Mouse (Mus musculus) limb, embryonic 11.5 days (tissue): ENCODE data around the gene Mfap1a. TPM values are rescaled to one million over a fixed set of nuclear protein-coding genes. Genes with fewer than 3 reads are reported as not detected.
A peak's percentile ranks its signal among the peaks of the same experiment; 100 is the strongest.
"Not testable (repeated sequence)": the region's sequence is repeated elsewhere in the genome, so short reads cannot be mapped to it uniquely, and the experiment has no call there.

Experiments used
- ATAC-seq: fragments of 200-750 bp; cut with Nextera tagmentation; 2 replicates; pipeline ENCODE4 v1.8.0; 2017; ENCODE audit warnings: low read depth; ENCODE audit not compliant: insufficient number of reproducible peaks, low FRiP score, low TSS enrichment
- DNase-seq: peaks from one replicate; pipeline ENCODE4 v3.0.0-alpha.2; 2015; ENCODE audit warnings: low spot score
- H3K27ac ChIP-seq: fragments of 300-500 bp; sonication (generic); replicated peaks from 2 replicates; pipeline ENCODE4 v1.5.1; 2014; ENCODE audit warnings: low read depth, mild to moderate bottlenecking, low read length
- H3K27me3 ChIP-seq: fragments of 300-500 bp; sonication (generic); 2 replicates; pipeline ENCODE4 v1.6.1; 2014; ENCODE audit warnings: mild to moderate bottlenecking, low read length, mixed read lengths; ENCODE audit not compliant: control insufficient read depth, insufficient read depth
- H3K36me3 ChIP-seq: fragments of 300-500 bp; sonication (generic); 2 replicates; pipeline ENCODE4 v1.6.1; 2014; ENCODE audit warnings: mild to moderate bottlenecking, low read length, moderate library complexity, mixed read lengths; ENCODE audit not compliant: control insufficient read depth, insufficient read depth
- H3K4me1 ChIP-seq: fragments of 300-500 bp; sonication (generic); 2 replicates; pipeline ENCODE4 v1.6.1; 2014; ENCODE audit warnings: low read length, mixed read lengths; ENCODE audit not compliant: control insufficient read depth, insufficient read depth
- H3K4me2 ChIP-seq: fragments of 300-500 bp; sonication (generic); 2 replicates; pipeline ENCODE4 v1.6.1; 2014; ENCODE audit warnings: low read depth, mild to moderate bottlenecking, moderate library complexity; ENCODE audit not compliant: severe bottlenecking
- H3K4me3 ChIP-seq: fragments of 300-500 bp; sonication (generic); 2 replicates; pipeline ENCODE4 v1.5.1; 2014; ENCODE audit warnings: low read depth, low read length
- H3K9ac ChIP-seq: fragments of 300-500 bp; sonication (generic); 2 replicates; pipeline ENCODE4 v1.6.1; 2014; ENCODE audit warnings: mild to moderate bottlenecking, low read length
- H3K9me3 ChIP-seq: fragments of 300-500 bp; sonication (generic); 2 replicates; pipeline ENCODE4 v1.6.1; 2016; ENCODE audit warnings: low read length; ENCODE audit not compliant: control insufficient read depth
- WGBS: fragments of 180-500 bp; shearing (Covaris S2); extraction: QIAGEN DNeasy Blood & Tissue Kit; methylation state at CpG from one replicate; pipeline ENCODE4 v1.1.7; 2014; 5-methylcytosine and 5-hydroxymethylcytosine counted together
- polyA plus RNA-seq: library from polyadenylated mRNA; unstranded; fragments of >200 nt; fragmentation: Nextera tagmentation; extraction: Ambion mirVana; gene quantifications from 2 replicates; pipeline ENCODE4 v1.2.1, GENCODE M21; 2014

Gene Mfap1a
- polyA plus RNA-seq, 1 experiment from 2014 or later = 33.7 TPM

DNA sequence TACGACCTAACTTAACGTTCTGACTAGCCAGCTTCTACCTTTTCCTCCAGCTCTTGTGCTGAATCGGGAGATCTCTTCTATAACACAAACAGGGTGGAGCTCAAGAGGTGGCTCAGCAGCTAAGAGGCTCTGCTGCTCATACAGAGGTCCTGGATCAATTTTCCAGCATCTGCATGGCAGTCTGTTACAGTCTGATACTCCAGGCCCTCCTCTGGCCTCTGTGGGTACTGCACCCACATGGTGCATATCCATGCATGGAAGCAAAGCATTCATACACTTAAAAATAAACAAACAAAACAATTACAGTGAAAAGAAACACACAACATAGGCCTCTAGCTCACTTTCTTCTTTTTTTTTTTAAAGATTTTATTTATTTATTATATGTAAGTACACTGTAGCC is 33.7 kb downstream of the Mfap1a start:
- H3K9me3 ChIP-seq, H3K9ac ChIP-seq, H3K4me2 ChIP-seq, H3K36me3 ChIP-seq, H3K4me1 ChIP-seq, DNase-seq, H3K4me3 ChIP-seq, ATAC-seq, H3K27me3 ChIP-seq, H3K27ac ChIP-seq: not testable (repeated sequence)
- WGBS = 92% methylated on average over 3 of the region's 3 CpGs

DNA sequence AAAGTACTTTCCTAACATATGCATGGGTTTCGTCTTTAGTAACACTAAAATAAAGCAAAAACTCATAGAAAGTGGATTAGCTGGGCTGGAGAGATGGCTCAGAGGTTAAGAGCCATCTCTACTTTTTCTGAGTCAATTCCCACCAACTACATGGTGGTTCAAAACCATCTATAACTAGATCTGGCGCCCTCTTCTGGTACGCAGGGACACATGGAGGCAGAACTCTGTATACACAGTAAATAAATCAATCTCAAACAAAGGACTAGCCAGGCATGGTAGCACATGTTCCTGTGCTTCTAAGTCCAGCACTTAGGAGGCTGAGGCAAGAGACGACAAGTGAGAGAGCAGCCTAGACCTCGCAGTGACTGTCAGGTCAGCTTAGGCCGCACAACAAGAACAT is 37.5 kb downstream of the Mfap1a start:
- ATAC-seq, H3K4me2 ChIP-seq, H3K27me3 ChIP-seq, H3K9ac ChIP-seq, DNase-seq, H3K36me3 ChIP-seq, H3K27ac ChIP-seq, H3K4me1 ChIP-seq, H3K9me3 ChIP-seq, H3K4me3 ChIP-seq: not testable (repeated sequence)
- WGBS = 91% methylated on average over 2 of the region's 6 CpGs

DNA sequence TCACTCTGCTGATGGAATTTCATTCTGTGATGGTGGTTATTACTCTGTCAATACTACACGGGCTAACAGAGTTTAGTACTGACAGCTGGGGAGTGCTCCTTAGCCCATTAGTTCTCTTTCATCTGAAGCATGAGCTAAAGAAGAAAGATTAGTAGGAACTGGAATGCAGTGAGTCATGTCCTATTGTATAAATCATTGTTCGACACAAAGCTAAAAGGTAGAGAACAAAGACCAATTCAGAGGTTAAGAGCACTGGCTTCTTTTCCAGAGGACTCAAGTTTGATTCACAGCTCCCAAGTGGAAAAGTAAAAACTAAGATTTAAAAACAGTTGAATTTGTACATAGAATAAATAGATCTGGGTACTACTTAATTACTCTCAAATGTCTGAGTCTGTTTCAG is 46.4 kb downstream of the Mfap1a start:
- WGBS = 82% methylated on average over 2 of the region's 2 CpGs
- no peak overlapping the region for H3K4me2 ChIP-seq
- no peaks in the 10 kb centered on the region; the same call in 1 of the 2 replicates for H3K36me3 ChIP-seq
- H3K9ac ChIP-seq = no peak overlapping the region
- no peak for DNase-seq
- no peaks in the 10 kb centered on the region for H3K9me3 ChIP-seq
- no peak for ATAC-seq
- no peak overlapping the region for H3K27ac ChIP-seq
- peaks cover 3% of the 10 kb centered on the region; the same call in 1 of the 2 replicates for H3K4me1 ChIP-seq
- no peak overlapping the region for H3K4me3 ChIP-seq
- H3K27me3 ChIP-seq = no peaks in the 10 kb centered on the region

DNA sequence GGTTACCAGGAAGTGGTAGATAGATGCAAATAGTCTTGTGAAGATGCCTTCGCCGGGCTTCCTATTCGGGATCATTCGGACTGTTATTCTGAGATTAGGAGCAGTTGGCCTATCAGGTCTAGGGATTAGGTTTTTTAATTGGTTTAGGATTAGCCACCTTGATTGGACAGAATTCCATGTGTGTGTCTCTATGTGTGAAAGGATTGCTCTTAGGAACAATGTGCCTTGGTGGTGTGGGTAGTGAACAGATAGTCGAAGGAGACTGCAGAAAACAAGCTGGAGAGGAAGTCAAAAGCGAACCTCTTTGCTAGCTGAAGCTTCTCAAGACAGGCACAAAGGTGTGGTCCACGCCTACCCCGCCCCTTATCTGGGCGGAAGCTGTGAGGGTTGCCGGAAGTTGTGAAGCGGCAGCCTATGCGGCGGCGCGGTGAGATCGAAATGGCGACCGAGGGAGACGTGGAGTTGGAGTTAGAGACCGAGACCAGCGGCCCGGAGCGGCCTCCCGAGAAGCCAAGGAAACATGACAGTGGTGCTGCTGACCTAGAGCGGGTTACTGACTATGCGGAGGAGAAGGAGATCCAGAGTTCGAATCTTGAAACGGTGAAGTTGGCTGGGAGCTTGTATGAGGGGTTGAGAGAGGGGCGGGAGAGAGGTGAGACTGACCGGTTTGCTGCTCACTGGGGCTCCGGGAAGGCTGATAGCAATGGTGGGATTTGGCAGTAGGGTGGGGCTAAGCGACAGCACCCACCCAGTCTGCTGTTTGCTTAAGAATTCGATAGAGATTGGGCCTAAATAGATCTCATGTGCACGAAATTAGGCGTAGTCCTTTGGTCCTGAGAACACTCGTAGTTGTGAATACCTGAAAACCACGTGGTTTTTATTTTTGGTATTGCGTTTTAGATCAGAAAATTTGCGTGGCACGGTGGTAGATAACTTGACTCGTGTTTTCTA is 49.5 kb downstream of the Mfap1a start, which contains the start of gene Serinc4:
TSS of gene Serinc4 (minus strand) at position 90 of the 951 bp plus-strand sequence.
- Histone ChIP-seq H3K27ac (0 out of 2 replicates have a peak within 1 kb of the TSS, but pooled peaks have one; percentile 6), H3K36me3 (peaks cover 7% of the 10 kb centered on the region; the same call in 1 of the 2 replicates), H3K4me3 (peak within 1 kb of the TSS; percentile 73), H3K27me3 (no peaks in the 10 kb centered on the region), H3K4me2 (peak within 1 kb of the TSS; percentile 65), H3K9me3 (no peaks in the 10 kb centered on the region), H3K9ac (peak within 1 kb of the TSS; percentile 77), H3K4me1 (peaks cover 3% of the 10 kb centered on the region; the same call in 1 of the 2 replicates)
- 4% methylated on average over 41 of the region's 41 CpGs for WGBS
- DNase-seq (peak; percentile 89), ATAC-seq (peak; percentile 84)

DNA sequence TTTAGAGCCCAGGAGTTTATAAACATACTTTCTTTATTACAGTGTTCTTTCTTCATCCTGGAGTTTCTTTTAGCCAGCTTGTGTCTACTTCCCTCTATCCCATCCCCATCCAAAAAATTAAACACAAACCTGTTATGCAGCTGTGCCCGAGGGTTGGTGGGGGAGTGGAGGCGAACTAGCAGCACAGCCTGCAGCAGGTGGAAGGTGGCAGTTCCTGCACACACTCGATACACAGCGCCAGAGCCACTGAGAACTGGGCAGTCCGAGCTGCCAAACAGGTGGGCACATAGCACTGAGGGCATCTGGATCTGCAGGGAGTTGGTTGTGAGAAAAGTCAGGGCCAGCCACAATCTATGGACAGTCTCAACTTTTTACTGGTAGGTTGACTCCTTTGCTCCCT is 50.9 kb downstream of the Mfap1a start:
- DNase-seq = no peak

DNA sequence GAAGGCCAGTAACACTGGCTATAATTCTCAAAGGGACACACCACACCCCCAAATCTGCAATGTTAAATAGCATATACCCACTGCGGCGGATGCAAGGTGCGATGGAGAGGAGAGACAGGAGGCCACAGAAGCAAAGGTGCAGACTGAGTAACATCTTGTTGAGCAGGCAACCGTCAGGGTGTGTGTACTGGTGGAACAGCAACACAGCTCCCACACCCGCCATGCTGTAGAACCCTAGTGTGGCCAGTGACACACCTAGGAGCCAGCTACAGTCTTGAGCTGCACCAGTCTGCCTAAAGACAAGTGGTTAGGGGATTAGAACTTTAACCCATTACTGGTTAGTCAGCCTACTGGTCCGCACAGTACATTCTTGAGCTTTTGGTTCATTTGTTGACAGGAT is 52.5 kb downstream of the Mfap1a start:
- Histone ChIP-seq H3K9me3 (no peaks in the 10 kb centered on the region), H3K4me2 (no peak overlapping the region), H3K4me1 (peaks cover 13% of the 10 kb centered on the region), H3K27me3 (no peaks in the 10 kb centered on the region), H3K4me3 (no peak overlapping the region), H3K36me3 (peaks cover 7% of the 10 kb centered on the region; the same call in 1 of the 2 replicates), H3K27ac (no peak overlapping the region), H3K9ac (no peak overlapping the region)
- ATAC-seq = no peak
- WGBS = 85% methylated on average over 6 of the region's 6 CpGs
- no peak for DNase-seq

More for the DNA sequence above, 50.9 kb downstream of the Mfap1a start:
- no peak overlapping the region for H3K9ac ChIP-seq
- no peak overlapping the region for H3K4me2 ChIP-seq
- no peaks in the 10 kb centered on the region for H3K27me3 ChIP-seq
- H3K4me3 ChIP-seq = no peak overlapping the region
- WGBS = 76% methylated on average over 5 of the region's 5 CpGs
- no peak for ATAC-seq
- no peaks in the 10 kb centered on the region for H3K9me3 ChIP-seq
- no peak overlapping the region for H3K27ac ChIP-seq
- H3K36me3 ChIP-seq = peaks cover 7% of the 10 kb centered on the region; the same call in 1 of the 2 replicates
- peaks cover 8% of the 10 kb centered on the region; the same call in 1 of the 2 replicates for H3K4me1 ChIP-seq

DNA sequence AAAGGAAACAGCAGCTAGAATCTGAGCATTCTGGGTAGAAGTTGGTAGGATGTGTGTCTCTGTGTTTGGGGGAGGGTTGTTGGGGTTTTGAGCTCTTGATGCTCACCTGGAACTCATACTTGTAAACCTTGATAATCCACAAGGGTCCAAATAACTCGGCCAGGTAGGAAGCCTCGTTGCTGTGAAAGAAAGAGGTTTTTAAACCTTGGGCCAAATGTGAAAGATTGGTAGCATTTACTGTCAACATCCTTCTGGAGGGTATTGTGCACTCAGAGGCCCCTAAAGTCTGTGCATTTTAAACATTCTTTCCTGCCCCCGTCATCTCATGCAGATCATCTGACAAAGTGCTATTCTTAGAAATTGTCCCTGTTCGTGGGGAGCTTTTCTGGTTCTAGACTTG is 53.5 kb downstream of the Mfap1a start, which contains the start of gene Hypk:
TSS of gene Hypk (plus strand) at position 301 of the 400 bp plus-strand sequence.
- Histone ChIP-seq H3K36me3 (peaks cover 7% of the 10 kb centered on the region; the same call in 1 of the 2 replicates), H3K4me1 (peaks cover 15% of the 10 kb centered on the region), H3K27me3 (no peaks in the 10 kb centered on the region), H3K27ac (no peak within 1 kb of the TSS), H3K9ac (no peak within 1 kb of the TSS), H3K9me3 (no peaks in the 10 kb centered on the region), H3K4me3 (no peak within 1 kb of the TSS), H3K4me2 (no peak within 1 kb of the TSS)
- 87% methylated on average over 4 of the region's 4 CpGs for WGBS
- DNase-seq (no peak), ATAC-seq (no peak)

DNA sequence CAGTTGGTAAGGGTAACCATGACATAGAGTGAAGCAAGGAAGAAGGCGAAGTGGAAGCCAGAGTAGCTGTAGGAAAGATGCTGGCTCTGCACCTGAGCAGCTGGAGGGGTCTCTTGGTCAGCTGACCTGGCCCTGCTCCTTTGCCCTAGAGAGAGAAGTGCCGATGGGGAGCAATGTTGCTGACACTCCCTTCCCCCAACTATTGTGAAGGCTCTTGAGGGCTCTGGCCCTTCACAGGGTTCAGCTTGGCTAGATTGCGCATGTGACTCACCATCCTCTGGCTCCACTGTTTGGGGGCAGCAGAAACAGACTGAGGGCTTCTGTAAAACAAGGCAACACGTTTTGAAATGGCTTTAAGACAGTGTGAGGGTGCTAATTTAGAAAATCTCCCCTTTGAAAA is 54.1 kb downstream of the Mfap1a start:
- Histone ChIP-seq H3K27me3 (no peaks in the 10 kb centered on the region), H3K4me2 (no peak overlapping the region), H3K4me1 (peaks cover 13% of the 10 kb centered on the region), H3K9me3 (no peaks in the 10 kb centered on the region), H3K36me3 (peaks cover 7% of the 10 kb centered on the region; the same call in 1 of the 2 replicates), H3K27ac (no peak overlapping the region), H3K9ac (no peak overlapping the region), H3K4me3 (no peak overlapping the region)
- no peak for DNase-seq
- 87% methylated on average over 4 of the region's 4 CpGs for WGBS
- no peak for ATAC-seq
